Mouse (Mus musculus): ENCODE results near the gene Lamtor2.
"Not testable (repeated sequence)": the region's sequence is repeated elsewhere in the genome, so short reads cannot be mapped to it uniquely, and the experiment has no call there.

The Lamtor2 gene

DNA sequence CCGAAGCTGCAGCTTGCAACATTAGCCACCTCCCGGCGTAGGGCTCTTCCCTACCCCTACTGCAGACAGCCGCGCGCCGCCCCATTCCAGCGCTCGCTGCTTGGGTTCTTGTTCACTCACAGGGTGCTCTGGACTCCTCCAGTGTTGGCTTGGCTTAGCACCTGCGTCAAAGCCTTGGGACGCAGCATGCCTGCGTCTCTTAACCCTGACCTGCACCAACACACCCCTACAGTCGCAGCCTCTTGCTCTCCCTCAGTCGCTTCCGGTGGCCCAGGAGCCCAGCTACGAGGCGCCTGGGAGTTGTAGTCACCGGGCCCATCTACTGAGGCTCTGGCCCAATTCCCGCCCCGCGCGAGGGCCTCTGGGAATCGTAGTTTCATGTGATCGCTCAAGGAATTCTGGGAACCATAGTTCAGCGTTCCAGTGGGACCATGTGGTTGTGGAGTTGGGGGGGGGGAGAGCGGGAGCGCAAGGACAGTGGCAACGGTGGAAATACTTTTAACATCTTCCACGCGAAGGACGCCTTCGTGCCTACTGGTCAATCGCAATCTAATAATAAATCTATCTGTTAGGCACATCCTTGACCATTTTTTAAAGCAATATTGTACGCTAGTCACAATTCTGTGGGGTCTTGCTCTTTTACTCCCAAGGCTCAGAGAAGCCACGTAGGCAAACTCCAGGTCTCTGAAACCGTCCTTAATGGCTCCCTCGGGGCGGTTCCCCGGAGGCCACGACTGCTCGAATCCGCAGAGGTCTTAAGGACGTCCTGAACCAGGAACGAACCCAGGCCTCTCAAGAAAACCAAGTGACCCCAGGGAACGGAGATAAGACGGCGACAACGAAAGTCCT is at the start of gene Lamtor2:
Gene Lamtor2, minus strand, starts transcription at position 399 of the 849 bp plus-strand sequence.
- in situ Hi-C loops (cut with MboI; ENCODE audit: low sequenced_read_pairs): no loop called here

DNA sequence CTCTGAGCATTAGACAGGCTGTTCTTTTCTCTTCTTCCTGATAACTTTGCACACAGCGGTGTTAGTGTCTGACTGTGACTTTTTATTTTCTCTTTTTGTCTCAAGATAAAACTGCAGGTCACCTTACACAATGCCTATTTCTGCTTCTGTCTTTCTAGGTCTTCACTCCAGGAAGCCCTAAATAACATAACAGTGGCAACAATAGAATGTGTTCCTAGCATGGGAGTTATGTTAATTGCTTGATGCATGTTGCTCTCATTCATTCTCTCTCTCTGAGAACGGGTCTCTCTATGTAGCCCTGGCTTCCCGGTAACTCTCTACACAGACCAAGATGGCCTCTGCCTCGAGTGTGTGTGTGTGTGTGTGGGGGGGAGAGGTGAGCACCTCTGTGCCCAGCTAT is 49.6 kb upstream of the Lamtor2 start:
- in situ Hi-C loops (cut with MboI; ENCODE audit: low sequenced_read_pairs): no loop called here

DNA sequence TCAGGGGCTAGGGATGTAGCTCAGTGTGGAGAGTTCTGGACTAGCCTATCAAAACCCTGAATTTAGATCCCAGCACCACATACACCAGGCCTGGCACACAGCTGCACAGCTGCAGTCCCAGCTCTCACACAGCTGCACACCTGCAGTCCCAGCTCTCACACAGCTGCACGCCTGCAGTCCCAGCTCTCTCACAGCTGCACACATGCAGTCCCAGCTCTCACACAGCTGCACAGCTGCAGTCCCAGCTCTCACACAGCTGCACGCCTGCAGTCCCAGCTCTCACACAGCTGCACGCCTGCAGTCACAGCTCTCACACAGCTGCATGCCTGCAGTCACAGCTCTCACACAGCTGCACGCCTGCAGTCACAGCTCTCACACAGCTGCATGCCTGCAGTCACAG is 43.7 kb upstream of the Lamtor2 start:
- in situ Hi-C loops (cut with MboI; ENCODE audit: low sequenced_read_pairs): not testable (repeated sequence)

DNA sequence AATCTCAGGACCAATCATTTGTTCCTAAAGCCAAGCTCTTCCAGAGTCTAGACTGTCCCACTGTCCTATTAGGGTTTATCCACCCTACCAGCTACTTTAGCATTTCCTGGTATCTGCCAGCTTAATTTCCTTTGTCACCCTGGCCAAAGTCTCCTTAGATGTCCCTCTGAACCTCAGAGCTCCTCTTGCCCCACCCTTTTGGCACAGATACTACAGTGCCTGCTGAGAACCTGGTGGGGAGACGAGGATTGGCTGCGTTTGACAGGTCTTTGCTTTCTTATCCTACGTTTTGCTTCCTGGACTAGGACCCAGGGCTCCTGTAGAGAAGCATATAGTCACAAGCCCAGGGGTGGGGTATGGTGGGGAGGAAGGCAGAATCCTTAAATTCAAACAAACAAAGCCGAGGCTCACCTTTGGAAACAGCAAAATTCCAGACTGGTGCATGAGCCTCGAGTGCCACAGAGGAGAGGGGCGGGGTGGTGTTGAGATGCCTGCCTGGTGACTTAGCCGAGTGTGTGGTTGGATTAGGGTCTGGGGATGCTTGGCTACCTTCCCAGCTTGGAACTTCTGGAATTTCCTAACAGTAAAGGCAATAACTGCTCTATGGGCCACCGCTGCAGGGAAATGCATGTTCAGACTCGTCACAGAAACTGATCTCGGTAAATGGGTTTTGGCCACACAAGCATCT is 41.2 kb upstream of the Lamtor2 start:
- in situ Hi-C loops (cut with MboI; ENCODE audit: low sequenced_read_pairs): no loop called here

DNA sequence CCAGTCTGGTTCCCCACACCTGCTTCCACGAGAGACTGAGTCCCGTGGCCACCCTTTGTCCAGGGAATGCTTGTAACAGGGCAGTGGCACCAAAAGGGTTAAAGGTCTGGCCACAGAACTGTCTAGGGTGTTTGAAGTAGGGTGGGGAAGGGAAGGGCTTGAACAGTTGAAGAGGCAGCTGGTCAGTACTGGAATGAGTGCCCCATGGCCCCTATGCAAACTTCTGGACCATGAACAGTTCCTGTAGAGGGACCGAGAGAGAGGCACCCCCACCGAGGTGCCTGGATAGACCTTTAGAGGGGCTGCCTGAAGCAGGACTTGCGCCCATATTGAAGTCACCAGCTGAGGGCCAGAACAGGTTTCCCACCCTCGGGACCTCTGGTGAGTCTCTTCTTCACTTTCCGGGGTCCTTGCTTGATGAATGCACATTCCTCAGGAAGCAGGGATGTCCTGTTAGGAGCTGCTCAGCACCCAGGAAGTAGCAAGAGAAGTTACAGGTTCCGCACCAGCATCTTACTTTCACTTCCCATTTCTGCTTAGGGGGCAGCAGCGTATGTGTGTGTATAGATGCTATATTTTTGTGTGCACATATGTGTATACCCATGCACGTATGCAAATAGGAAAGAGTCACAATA is 40.2 kb upstream of the Lamtor2 start:
- in situ Hi-C loops (cut with MboI; ENCODE audit: low sequenced_read_pairs): no loop called here

DNA sequence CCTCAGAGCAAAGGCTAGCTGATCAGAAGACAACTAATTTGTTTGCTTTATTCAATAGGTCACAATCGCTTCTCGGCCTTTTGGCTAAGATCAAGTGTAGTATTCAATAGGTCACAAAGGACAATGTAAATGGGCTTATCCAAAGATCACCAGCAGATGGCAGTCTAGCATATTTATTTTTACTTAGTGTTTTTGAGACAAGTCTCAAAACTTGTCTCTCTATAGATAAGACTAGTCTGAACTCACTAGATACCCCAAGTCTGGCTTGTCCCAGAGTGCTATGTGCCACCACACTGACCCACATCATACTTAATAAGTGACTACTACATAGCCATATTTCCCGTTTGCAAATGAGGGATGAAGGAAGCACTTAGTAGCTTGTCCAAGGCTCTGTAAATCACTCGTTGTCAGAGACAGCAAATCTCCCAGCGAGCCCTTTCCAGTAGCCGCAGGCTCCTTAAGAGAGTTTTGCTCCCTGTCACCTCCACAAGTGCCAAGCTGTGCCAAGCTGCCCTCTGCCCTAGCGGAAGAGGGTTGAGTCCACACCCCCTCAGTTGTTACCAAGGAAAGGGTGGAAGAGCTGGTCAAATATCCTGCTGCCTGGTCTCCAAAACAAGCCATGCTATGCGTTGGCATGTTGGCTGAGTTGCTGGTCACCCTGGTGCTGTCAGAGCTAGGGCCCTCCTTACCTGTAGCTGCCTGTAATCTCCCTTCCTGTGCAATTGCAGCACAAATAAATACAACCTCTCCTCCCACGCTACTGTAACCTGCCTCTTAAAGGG is 39.3 kb upstream of the Lamtor2 start:
- in situ Hi-C loops (cut with MboI; ENCODE audit: low sequenced_read_pairs): no loop called here

DNA sequence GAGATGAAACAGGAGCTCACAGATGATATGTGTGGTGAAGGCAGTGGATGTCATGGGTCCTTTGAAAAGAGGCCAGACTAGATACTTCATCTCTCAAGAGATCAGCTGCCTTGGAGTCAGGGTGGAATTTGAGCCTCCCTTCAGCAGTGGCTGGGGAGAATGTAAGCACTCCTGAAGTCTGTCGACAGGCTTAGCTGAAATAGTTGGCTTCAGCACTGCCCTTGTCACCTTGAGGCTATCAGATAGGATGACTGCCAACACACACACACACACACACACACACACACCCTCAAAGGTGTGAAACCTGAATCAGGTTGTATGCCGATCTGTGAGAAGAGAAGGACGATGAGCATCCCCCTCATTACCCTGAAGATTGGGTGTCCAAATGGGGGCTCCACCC is 38.2 kb upstream of the Lamtor2 start:
- in situ Hi-C loops (cut with MboI; ENCODE audit: low sequenced_read_pairs): no loop called here

DNA sequence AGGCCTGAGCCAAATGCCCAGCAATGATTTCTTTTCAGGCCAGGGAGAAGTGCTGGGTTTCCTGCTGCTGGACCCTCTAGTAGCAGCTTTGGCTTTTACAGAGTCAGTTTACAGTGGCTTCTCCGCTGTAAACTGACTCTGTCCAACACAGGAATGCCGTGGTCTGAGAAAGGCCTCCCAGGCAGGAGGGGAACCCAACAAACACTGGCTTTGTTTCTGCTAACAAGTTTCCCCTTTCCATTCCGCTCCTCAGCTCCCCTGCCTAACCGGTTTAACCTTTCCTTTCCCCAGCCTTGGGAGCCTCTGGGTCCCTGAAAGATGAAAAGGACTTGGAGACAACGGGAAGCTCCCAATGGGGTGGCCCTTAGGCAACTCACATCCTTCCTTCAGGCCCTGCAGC is 37.4 kb upstream of the Lamtor2 start:
- in situ Hi-C loops (cut with MboI; ENCODE audit: low sequenced_read_pairs): no loop called here

DNA sequence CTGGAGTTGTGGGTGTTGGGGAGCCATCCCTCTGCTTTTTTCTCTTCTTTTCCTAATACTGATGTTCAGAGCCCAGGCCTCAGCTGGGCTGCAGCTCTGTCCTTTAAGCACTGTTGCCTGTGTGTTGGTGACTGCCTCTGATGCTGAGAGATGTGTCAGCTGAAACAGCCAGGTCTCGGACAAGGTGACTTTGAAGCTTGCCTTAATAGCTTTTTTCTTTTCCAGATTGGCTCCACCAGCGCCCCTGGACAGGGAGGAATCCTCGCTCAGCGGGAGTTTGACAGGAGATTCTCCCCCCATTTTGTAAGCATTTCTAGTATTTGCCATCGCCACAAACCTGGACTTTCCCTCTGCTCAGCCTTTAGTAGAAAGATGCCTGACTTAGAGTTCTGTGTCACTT is 33.8 kb upstream of the Lamtor2 start:
- in situ Hi-C loops (cut with MboI; ENCODE audit: low sequenced_read_pairs): no loop called here

DNA sequence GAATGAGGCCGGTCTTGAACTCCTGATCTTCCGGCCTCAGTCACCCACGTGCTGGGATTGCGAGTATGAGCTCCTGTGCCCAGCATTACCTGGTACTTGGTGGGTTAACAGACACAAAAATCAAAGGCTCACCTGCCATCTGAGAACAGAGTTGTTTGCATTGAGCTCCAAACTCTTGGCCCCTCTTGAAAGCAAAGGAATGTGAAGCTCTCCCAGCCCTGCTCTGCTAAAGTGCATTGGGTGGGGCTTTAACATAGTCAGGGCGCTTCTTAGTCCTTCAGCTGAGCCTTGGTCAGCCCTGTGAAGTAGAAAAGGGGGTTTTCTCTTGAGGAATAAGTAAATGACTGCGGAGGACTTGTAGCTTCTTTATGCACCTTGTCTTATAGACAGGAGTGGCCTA is 32.9 kb upstream of the Lamtor2 start:
- in situ Hi-C loops (cut with MboI; ENCODE audit: low sequenced_read_pairs): no loop called here

DNA sequence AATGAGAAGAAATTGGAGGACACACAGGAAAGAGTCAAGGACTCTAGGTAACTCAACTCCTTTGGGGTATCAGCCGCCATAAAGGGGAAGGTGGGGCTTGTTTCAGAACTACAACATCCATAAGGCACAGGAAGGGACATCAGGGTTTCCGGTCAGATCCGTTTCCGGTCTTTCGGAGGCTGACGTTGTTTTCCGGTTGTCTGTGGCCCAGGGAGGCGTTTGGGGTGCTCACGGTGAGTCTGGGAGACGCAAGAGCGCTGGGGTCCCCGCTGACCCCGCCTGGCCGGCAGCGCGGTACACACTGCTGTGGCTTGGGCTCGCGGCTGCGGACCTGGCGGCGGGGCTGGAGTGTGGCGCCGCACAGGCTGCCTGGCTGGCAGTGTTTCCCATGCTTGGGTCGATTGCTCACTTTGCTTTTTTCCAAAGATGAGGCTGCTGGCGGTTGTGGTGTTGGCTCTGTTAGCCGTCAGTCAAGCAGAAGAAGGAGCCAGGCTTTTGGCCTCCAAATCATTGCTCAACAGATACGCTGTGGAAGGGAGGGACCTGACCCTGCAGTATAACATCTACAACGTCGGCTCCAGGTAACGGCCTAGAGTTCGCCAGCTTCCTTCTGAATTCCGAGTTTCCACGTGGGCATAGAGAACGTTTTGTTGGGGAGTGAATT is 26.7 kb upstream of the Lamtor2 start:
- in situ Hi-C loops (cut with MboI; ENCODE audit: low sequenced_read_pairs): no loop called here

DNA sequence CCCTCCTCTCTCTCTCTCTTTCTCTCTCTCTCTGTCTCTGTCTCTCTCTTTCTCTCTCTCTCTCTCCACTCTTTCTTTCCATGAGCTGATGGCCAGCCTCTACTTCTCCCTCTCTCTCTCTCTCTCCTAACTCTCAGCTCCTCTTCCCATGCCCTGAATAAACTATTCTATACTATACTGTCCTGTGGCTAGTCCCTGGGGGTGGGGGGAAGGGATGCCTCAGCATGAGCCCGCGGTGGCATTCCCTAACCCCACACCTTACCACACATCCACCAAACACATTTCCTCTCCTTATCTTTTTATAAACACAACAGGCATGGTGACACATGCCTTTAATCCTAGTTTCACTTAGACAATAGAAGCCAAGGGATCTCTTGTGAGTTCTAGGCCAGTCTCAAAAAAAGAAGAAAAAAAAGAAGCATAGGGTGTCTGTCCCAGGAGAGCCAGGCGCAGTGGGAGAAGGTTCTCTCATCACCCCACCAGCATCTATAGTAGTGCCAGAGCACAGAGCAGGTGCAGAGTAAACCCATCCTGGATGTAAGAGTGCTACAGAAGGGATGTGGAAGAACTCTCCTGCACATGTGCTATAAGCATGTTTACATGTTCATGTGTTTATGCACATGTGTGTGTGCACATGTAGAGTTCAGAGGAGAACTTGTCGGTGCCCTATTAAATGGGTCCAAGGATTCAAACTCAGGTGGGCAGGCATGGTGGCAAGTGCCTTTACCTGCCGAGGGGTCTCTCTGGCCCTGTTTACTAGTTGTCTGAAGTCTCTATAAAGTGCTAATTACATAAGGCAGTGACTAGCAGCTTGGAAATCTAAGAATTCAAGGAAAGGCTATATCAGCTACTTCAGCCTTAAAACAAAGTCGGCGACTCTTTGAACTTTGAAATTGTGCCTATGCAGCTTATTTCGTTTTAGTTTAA is 25.9 kb upstream of the Lamtor2 start:
- in situ Hi-C loops (cut with MboI; ENCODE audit: low sequenced_read_pairs): no loop called here

DNA sequence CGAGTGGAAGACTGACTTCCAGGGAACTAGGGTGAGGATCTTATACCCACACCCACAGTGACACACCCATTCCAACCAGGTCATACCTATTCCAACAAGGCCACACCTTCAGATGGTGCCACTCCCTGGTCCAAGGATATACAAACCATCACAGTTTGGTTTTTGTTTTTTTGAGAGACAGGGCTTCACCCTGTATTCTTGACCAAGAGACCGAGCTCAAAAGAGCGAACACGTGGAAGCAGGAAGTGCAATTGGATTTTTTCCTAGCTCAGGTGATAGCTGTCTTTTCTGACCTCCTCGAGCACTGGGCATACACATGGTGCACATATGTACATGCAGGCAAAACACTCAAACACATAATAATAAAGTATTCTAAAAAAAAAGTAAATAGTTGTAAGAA is 25.0 kb upstream of the Lamtor2 start:
- in situ Hi-C loops (cut with MboI; ENCODE audit: low sequenced_read_pairs): not testable (repeated sequence)

DNA sequence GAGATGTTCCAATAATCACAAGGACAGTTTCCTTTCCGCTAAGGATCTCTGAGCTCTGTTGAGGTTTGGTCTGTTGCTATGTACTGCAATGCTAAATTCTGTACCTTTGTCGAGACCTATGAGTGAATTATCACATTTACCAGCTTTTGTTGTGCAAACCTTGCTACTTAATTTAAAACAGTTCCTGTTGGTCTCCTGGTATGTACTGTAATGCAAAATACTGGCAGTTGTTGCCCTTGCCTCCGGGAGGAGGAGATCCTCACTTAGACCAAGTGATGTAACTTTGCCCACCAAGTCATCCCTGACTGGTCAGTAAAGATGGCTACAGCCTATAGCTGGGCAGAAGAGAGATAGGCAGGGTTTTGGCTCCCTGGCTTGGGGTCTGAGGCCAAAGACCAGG is 22.7 kb upstream of the Lamtor2 start, which contains the start of gene Ssr2:
Gene Ssr2, plus strand, starts transcription at position 337 of the 400 bp plus-strand sequence.
- in situ Hi-C loops (cut with MboI; ENCODE audit: low sequenced_read_pairs): no loop called here

DNA sequence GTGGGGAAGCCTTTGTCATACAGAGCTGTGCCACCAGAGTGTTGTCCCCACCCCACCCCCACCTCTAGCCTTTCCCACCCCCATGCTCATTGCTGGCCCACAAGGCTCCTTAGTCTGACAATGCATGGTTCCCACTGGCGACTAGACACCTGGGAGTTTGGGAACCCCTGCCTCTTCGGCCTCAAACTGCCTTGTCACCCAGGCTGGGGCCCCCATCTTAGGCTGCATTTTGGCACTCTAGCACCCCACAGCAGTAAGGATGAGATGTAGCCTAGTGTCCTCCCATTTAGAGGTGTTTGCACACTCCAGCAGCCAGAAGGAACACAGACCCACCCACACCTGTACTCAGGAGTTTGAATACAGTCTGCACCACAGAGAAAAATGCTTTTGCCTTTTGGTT is 20.9 kb upstream of the Lamtor2 start:
- in situ Hi-C loops (cut with MboI; ENCODE audit: low sequenced_read_pairs): no loop called here

DNA sequence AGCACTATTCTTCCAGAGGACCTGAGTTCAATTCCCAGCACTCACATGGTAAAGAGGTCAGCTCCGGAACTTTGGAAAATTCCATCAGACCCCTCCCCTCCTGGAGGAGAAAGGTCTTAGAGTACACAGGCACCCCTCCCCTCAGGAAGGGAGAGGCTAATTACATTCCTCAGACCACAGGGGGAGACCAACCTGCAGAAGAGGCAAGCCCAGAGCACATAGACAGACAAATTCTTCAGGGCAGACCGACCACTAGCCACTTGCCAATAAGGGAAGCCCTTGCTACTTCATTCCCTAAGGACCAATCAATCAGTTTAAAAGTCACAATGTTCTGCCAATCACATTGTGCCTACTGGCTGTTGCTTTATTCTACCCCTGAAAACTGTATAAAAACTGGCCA is 20.0 kb upstream of the Lamtor2 start:
- in situ Hi-C loops (cut with MboI; ENCODE audit: low sequenced_read_pairs): no loop called here

DNA sequence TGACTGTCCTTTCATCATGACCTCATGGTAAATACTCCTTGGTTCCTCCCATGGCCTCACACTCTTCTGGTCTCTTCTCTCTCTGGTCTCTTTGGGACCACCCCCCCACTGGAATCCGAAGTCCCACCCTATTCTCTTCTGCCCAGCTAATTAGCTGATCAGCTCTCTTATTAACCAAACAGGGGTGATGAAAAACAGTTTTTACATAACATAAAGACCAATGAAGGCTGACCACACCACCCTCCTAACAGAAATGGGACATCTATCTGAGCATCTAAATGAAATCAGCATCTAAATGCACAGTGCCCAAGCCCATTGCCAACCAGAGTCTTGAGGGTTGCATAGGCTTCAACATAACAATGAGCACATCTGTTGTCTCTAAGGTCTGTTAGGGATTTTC is 19.0 kb upstream of the Lamtor2 start:
- in situ Hi-C loops (cut with MboI; ENCODE audit: low sequenced_read_pairs): no loop called here

DNA sequence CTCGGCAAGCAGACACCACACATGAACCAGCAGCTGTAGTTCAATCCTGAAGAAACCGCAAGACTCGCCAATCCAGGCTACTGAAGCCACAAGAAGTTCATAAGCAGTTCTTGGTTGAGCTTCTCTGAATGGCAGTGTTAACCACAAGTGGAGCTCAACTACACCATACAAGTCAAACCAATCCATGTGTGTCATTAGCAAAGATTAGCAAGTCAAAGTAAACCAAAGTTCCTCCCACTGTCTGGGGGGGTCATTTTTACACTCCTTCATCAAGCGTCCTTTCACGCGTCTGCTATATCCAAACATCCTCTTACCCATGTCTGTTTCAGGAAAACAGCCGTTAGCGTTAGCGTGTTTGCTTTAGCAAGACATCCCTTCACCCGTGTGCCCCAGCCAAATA is 17.5 kb upstream of the Lamtor2 start:
- in situ Hi-C loops (cut with MboI; ENCODE audit: low sequenced_read_pairs): no loop called here

DNA sequence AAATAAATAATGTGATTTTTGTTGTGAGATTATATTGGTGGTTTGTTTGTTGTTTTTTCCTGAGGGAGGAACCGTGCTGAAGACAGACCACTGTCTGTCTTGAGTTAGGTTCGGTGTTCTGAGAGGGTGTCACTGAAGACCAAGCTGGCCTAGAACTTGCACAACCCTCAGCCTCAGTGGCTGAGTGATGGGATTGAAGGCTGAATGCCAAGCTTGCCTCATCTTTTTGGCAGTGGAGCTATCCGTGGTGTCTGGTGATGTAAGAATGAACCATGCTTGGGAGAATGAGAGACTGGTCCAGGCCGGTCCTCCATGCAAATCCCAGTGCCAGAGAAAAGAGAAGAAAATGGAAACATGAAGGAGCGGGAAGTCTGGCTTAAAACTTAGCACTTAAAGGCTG is 16.8 kb upstream of the Lamtor2 start:
- in situ Hi-C loops (cut with MboI; ENCODE audit: low sequenced_read_pairs): no loop called here

DNA sequence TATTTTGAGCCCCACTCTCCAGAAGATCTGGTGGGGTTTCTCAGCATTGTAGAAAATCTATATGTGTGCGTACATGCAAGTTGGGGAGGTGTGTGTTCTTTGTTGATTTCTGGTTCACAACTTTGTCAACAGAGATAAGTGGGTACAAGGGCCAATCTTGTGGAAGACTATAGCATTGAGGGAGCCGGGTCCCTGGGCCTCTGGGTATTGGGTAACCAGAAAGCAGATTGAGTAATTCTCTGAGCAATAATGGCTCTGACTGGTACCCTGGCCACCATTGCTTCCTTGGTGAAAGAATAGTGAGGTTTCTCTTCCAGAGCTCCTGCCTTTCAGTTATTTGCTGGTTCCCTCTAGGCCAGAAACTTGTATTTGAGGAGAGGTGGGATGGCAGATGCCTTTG is 16.2 kb upstream of the Lamtor2 start:
- in situ Hi-C loops (cut with MboI; ENCODE audit: low sequenced_read_pairs): no loop called here
